Mouse (Mus musculus) frontal cortex, postnatal 10 days (tissue): ENCODE data around the gene Nop9.
A peak's percentile ranks its signal among the peaks of the same experiment; 100 is the strongest.

Source experiments
- DNase-seq, 2 experiments: peaks; one replicate each; pipeline ENCODE4 v3.0.0; 2022; ENCODE audit warnings: low spot score in 2 of 2, mixed read lengths in 1 of 2

Gene Nop9

GRCm38 (mm10) chr14:55769087-55769703, 23.7 kb downstream of the Nop9 start:
- no peak for DNase-seq

- no peak for DNase-seq
These were observed 31.2 kb downstream of the Nop9 start for GRCm38 (mm10) chr14:55776711-55777110.

GRCm38 (mm10) chr14:55777176-55777575, 31.7 kb downstream of the Nop9 start:
- peak in 1 of 2 experiments; percentile 1 for DNase-seq

- peak in 1 of 2 experiments; percentile 2 for DNase-seq
These were observed 32.3 kb downstream of the Nop9 start for GRCm38 (mm10) chr14:55777806-55778205.

- DNase-seq: peak in 1 of 2 experiments; percentile 4
These were observed 33.2 kb downstream of the Nop9 start for GRCm38 (mm10) chr14:55778686-55779085.

- peak; percentile 3 for DNase-seq
These were observed 34.2 kb downstream of the Nop9 start for GRCm38 (mm10) chr14:55779656-55780055.

GRCm38 (mm10) chr14:55780736-55781135, 35.2 kb downstream of the Nop9 start:
- peak in 1 of 2 experiments; percentile 4 for DNase-seq

GRCm38 (mm10) chr14:55781310-55781709, 35.8 kb downstream of the Nop9 start:
- DNase-seq: peak in 1 of 2 experiments; percentile 32

GRCm38 (mm10) chr14:55782361-55782960, 37.0 kb downstream of the Nop9 start:
- no peak for DNase-seq

- no peak for DNase-seq
These were observed 37.9 kb downstream of the Nop9 start for GRCm38 (mm10) chr14:55783171-55783957.

- no peak for DNase-seq
These were observed 38.4 kb downstream of the Nop9 start, which contains the start of gene Adcy4 for GRCm38 (mm10) chr14:55783958-55784235. TSS of gene Adcy4 (minus strand) at chr14:55784095.

GRCm38 (mm10) chr14:55785195-55785594, 39.7 kb downstream of the Nop9 start:
- no peak for DNase-seq

- DNase-seq: peak in 1 of 2 experiments; percentile 3
These were observed 42.2 kb downstream of the Nop9 start for GRCm38 (mm10) chr14:55787731-55788130.

GRCm38 (mm10) chr14:55788256-55789050, 43.0 kb downstream of the Nop9 start, which contains the start of gene Ripk3:
TSS of gene Ripk3 (minus strand) at chr14:55788865.
- DNase-seq: peak in 1 of 2 experiments; percentile 5

GRCm38 (mm10) chr14:55793461-55793860, 48.0 kb downstream of the Nop9 start:
- no peak for DNase-seq

GRCm38 (mm10) chr14:55793946-55794345, 48.5 kb downstream of the Nop9 start:
- no peak for DNase-seq

GRCm38 (mm10) chr14:55795380-55796163, 50.1 kb downstream of the Nop9 start:
- DNase-seq: no peak
